Mouse (Mus musculus) liver, adult 2 months (tissue): ENCODE data around the gene Pitpna. TPM values are rescaled to one million over a fixed set of nuclear protein-coding genes. Genes with fewer than 3 reads are reported as not detected.

Experiments
- DNase-seq: peaks from one replicate; pipeline ENCODE4 v3.0.0-alpha.2; 2011; ENCODE audit warnings: low read depth, low spot score; ENCODE audit errors: extremely low read depth
- H3K27ac ChIP-seq: fragments of 200-500 bp; replicated peaks from 2 replicates; pipeline ENCODE4 v1.5.1; 2012; ENCODE audit warnings: low read depth, mild to moderate bottlenecking, control low read depth, inconsistent platforms, low read length; ENCODE audit not compliant: insufficient read depth
- H3K27me3 ChIP-seq: fragments of 200-500 bp; 2 replicates; pipeline ENCODE4 v1.6.1; 2012; ENCODE audit warnings: mild to moderate bottlenecking, moderate library complexity, low read length, inconsistent platforms; ENCODE audit not compliant: control insufficient read depth, insufficient read depth
- H3K36me3 ChIP-seq: fragments of 200-500 bp; 2 replicates; pipeline ENCODE4 v1.6.1; 2012; ENCODE audit warnings: low read length, inconsistent platforms; ENCODE audit not compliant: control insufficient read depth, insufficient read depth
- H3K4me1 ChIP-seq: fragments of 200-500 bp; 2 replicates; pipeline ENCODE4 v1.6.1; 2011; ENCODE audit warnings: low read length; ENCODE audit not compliant: control insufficient read depth, insufficient read depth
- H3K4me3 ChIP-seq: fragments of 200-500 bp; 2 replicates; pipeline ENCODE4 v1.5.1; 2011; ENCODE audit warnings: low read depth, mild to moderate bottlenecking, control low read depth, low read length, moderate library complexity; ENCODE audit not compliant: insufficient read depth
- H3K79me2 ChIP-seq: fragments of 200-500 bp; 2 replicates; pipeline ENCODE4 v1.6.1; 2012; ENCODE audit warnings: inconsistent platforms, mild to moderate bottlenecking, low read length, moderate library complexity; ENCODE audit not compliant: control insufficient read depth, insufficient read depth
- H3K9ac ChIP-seq: fragments of 200-500 bp; 2 replicates; pipeline ENCODE4 v1.6.1; 2012; ENCODE audit warnings: low read depth, mild to moderate bottlenecking, control low read depth, inconsistent platforms, low read length
- CTCF ChIP-seq: fragments of 200-500 bp; IDR thresholded peaks from 2 replicates; pipeline ENCODE4 v1.5.1; 2011; ENCODE audit warnings: low read depth, low read length, control low read depth
- POLR2A ChIP-seq: fragments of 200-500 bp; IDR thresholded peaks from 2 replicates; pipeline ENCODE4 v1.6.1; 2011; ENCODE audit warnings: low read length, control low read depth; ENCODE audit not compliant: insufficient read depth; ENCODE audit errors: extremely low read depth
- WGBS: fragments of 180-500 bp; shearing (Covaris S2); methylation state at CpG from one replicate; pipeline ENCODE4 v1.1.7; 2018; 5-methylcytosine and 5-hydroxymethylcytosine counted together
- polyA plus RNA-seq: library from polyadenylated mRNA; depleted of rRNA; stranded (reverse); fragments of >200 nt; gene quantifications from 2 replicates; pipeline ENCODE4 v1.2.3, GENCODE M21; 2012; rRNA removed
- total RNA-seq: library from RNA; depleted of rRNA; stranded (reverse); fragments of >200 nt; gene quantifications from 2 replicates; pipeline ENCODE4 v1.2.3, GENCODE M21; 2014; rRNA removed

The Pitpna gene
- total and polyA plus RNA-seq, 2 experiments: 21.0 to 28.9 TPM

DNA sequence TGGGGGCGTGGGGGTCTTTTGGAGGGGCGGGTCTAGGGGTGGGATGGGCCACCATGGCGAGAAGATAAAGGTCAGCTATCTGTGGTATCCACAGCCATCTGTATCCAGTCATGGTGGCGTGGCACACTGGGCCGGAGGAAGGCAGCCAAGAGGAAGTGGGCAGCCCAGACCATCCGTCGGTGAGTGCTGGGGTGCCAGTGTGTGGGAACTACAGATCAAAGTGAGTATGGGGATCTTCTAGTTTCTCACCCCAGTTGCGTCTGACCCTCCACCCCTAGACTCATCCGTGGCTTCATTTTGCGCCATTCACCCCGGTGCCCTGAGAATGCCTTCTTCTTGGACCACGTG is 81.9 kb downstream of the Pitpna start:
- TF ChIP-seq CTCF (no peak), POLR2A (no peak)
- Histone ChIP-seq H3K79me2 (no peaks in the 10 kb centered on the region), H3K36me3 (peaks cover 15% of the 10 kb centered on the region), H3K4me1 (no peaks in the 10 kb centered on the region), H3K4me3 (no peak overlapping the region), H3K27ac (no peak overlapping the region), H3K9ac (no peak overlapping the region), H3K27me3 (no peaks in the 10 kb centered on the region)
- 93% methylated on average over 12 of the region's 12 CpGs for WGBS
- DNase-seq: no peak

DNA sequence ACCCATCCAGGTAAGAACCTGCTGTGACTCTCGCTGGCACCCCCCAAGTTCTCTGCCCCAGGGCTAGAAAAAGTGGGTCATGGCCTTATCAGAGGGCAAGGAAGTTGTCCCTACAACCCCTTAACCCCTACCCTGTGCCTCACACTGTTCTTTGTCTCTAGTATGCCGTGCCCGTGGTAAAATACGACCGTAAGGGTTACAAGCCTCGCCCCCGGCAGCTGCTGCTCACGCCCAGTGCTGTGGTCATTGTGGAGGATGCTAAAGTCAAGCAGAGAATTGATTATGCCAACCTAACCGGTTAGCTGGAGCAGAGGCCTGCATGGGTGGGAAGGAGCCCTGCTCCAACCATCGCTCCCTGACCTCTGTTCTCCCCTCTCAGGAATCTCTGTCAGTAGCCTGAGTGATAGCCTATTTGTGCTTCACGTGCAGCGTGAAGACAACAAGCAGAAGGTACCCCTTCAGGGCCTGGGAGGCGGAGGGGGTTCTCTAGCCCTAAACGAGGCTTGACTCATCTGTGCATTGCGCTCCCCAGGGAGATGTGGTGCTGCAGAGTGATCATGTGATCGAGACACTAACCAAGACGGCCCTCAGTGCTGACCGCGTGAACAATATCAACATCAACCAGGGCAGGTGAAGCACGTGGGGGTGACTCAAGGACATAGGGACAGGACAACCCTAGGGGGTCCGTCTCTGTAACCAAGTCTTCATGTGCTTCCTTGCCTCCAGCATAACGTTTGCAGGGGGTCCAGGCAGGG is 83.7 kb downstream of the Pitpna start:
- H3K79me2 ChIP-seq: no peaks in the 10 kb centered on the region
- DNase-seq: no peak
- peaks cover 13% of the 10 kb centered on the region for H3K36me3 ChIP-seq
- H3K4me3 ChIP-seq: no peak overlapping the region
- 91% methylated on average over 22 of the region's 22 CpGs for WGBS
- no peak overlapping the region for H3K9ac ChIP-seq
- H3K27me3 ChIP-seq: no peaks in the 10 kb centered on the region
- no peaks in the 10 kb centered on the region for H3K4me1 ChIP-seq
- TF ChIP-seq POLR2A (no peak), CTCF (no peak)
- H3K27ac ChIP-seq: no peak overlapping the region

DNA sequence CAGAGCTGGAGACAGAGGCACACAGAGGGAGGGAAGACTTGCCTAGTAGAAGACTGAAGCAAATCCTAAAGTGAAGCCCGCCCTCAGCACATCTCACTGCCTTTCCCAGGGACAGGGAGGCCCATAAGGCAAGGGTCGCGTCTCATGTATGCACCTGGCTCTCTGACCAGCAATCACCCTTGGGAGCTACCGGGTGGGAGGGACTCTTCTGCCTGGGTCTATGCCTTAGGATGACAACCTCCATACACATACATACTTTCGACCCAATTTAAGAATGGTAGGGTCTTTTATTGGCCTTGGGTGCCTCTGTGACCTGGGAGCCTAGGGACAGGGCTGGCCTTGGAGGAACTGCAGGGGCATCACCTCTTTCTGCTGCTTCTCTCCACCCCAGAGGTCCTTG is 85.5 kb downstream of the Pitpna start:
- H3K36me3 ChIP-seq: peaks cover 12% of the 10 kb centered on the region
- no peak overlapping the region for H3K9ac ChIP-seq
- H3K4me3 ChIP-seq: no peak overlapping the region
- DNase-seq: no peak
- no peaks in the 10 kb centered on the region for H3K4me1 ChIP-seq
- WGBS: 94% methylated on average over 5 of the region's 5 CpGs
- H3K27ac ChIP-seq: no peak overlapping the region
- H3K27me3 ChIP-seq: no peaks in the 10 kb centered on the region
- H3K79me2 ChIP-seq: no peaks in the 10 kb centered on the region
- TF ChIP-seq CTCF (no peak), POLR2A (no peak)

DNA sequence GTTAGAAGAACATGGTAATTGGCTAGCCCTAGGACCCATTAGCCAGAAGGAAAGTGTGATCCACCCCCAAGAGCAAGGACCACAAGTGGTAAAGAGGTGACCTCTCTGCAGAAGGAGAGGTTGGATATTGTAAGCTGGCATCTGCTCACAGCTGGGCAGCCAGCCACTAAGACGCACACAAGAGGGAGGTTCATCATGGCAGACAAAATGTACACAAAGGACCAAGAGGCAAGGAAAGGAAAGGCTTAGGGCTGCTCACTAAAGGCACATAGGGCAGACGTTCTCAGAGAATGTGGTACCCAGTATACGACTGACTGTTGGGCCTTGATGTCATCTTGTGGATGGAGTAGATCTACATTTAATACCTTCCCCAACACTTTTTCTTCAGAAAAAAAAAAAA is 87.0 kb downstream of the Pitpna start:
- DNase-seq: no peak
- H3K27me3 ChIP-seq: no peaks in the 10 kb centered on the region
- H3K9ac ChIP-seq: no peak overlapping the region
- H3K4me1 ChIP-seq: no peaks in the 10 kb centered on the region
- 87% methylated on average over 3 of the region's 3 CpGs for WGBS
- peaks cover 7% of the 10 kb centered on the region; the same call in 1 of the 2 replicates for H3K79me2 ChIP-seq
- H3K27ac ChIP-seq: no peak overlapping the region
- H3K36me3 ChIP-seq: peaks cover 7% of the 10 kb centered on the region
- TF ChIP-seq CTCF: no peak
- TF ChIP-seq POLR2A: no peak
- no peak overlapping the region for H3K4me3 ChIP-seq

DNA sequence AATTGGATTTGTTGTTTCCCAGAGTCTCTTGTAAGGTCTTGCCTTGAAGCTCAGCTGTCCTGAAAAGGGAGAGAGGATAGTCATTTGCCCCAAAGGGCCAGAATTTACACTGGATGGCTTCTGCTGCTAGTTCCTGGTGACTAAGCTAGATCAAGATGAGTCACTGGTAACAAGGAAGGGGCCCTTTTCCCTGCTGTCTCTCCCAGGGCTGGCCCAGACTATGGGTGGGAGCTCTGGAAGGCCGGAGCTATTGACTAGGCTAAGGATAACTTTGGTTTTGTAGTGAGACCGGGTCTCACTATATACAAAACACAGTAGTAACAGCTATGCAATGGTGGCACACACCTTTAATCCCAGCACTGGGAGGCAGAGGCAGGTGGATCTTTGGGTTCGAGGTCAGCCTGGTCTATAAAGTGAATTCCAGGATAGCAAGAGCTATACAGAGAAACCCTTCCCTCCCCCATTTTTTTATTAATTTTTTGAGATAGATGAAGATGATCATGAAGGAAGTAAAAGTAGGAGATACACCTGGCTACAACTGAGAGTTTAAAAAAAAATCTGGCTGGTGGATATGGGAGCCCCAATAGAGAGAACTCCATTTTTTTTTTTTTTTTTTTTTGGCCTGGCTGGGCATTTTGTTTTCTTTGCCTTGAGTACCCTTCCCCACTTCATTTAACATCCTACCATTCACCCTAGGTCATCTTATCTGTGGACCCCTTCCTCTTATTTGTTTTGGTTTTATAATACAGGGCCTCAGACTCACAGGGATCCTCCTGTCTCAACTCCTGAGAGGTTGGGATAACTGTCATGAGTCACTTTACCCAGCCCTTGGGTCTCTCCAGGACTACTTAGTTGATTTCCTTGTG is 90.2 kb downstream of the Pitpna start:
- 90% methylated on average over 3 of the region's 3 CpGs for WGBS
- no peak overlapping the region for H3K4me3 ChIP-seq
- TF ChIP-seq CTCF: no peak
- TF ChIP-seq POLR2A: no peak

More for the DNA sequence above, 90.2 kb downstream of the Pitpna start:
- H3K4me1 ChIP-seq: peaks cover 8% of the 10 kb centered on the region; the same call in 1 of the 2 replicates
- H3K27me3 ChIP-seq: no peaks in the 10 kb centered on the region
- peaks cover 21% of the 10 kb centered on the region; the same call in 1 of the 2 replicates for H3K79me2 ChIP-seq
- no peak for DNase-seq
- H3K36me3 ChIP-seq: peaks cover 4% of the 10 kb centered on the region; the same call in 1 of the 2 replicates
- no peak overlapping the region; the same call in 1 of the 2 replicates for H3K27ac ChIP-seq
- 0 out of 2 replicates have a peak overlapping the region, but pooled peaks have one; percentile 38 for H3K9ac ChIP-seq

Other genes with a start within 250 kb of the Pitpna start
- 19.9 and 21.4 TPM in 2 replicates for gene Rpa1, start 239.8 kb upstream of the Pitpna start, total RNA-seq
- gene Rpa1, start 239.8 kb upstream of the Pitpna start, polyA plus RNA-seq: 10.3 and 10.5 TPM in 2 replicates
- gene Smyd4, start 239.7 kb upstream of the Pitpna start, total RNA-seq: 1.8 and 2.5 TPM in 2 replicates
- 0.93 and 1.1 TPM in 2 replicates for gene Smyd4, start 239.7 kb upstream of the Pitpna start, polyA plus RNA-seq
- gene Serpinf1, start 165.4 kb upstream of the Pitpna start, total RNA-seq: 810 and 1,243 TPM in 2 replicates
- gene Serpinf1, start 165.4 kb upstream of the Pitpna start, polyA plus RNA-seq: 891 and 972 TPM in 2 replicates
- 687 and 824 TPM in 2 replicates for gene Serpinf2, start 148.5 kb upstream of the Pitpna start, total RNA-seq
- 1,567 and 1,654 TPM in 2 replicates for gene Serpinf2, start 148.5 kb upstream of the Pitpna start, polyA plus RNA-seq
- 14.4 and 30.4 TPM in 2 replicates for gene Wdr81, start 133.4 kb upstream of the Pitpna start, total RNA-seq
- gene Wdr81, start 133.4 kb upstream of the Pitpna start, polyA plus RNA-seq: 20.3 and 21.5 TPM in 2 replicates
- 121 and 238 TPM in 2 replicates for gene Tlcd2, start 126.4 kb upstream of the Pitpna start, total RNA-seq
- 237 and 265 TPM in 2 replicates for gene Tlcd2, start 126.4 kb upstream of the Pitpna start, polyA plus RNA-seq
- gene Prpf8, start 101.3 kb upstream of the Pitpna start, total RNA-seq: 72.8 and 102 TPM in 2 replicates
- gene Prpf8, start 101.3 kb upstream of the Pitpna start, polyA plus RNA-seq: 59.4 and 63.3 TPM in 2 replicates
- 23.0 and 27.9 TPM in 2 replicates for gene Rilp, start 78.0 kb upstream of the Pitpna start, total RNA-seq
- 29.8 and 32.6 TPM in 2 replicates for gene Rilp, start 78.0 kb upstream of the Pitpna start, polyA plus RNA-seq
- 5.8 and 7.5 TPM in 2 replicates for gene Scarf1, start 74.6 kb upstream of the Pitpna start, total RNA-seq
- gene Scarf1, start 74.6 kb upstream of the Pitpna start, polyA plus RNA-seq: 10.3 and 16.9 TPM in 2 replicates
- 4.1 and 8.9 TPM in 2 replicates for gene Slc43a2, start 56.4 kb upstream of the Pitpna start, total RNA-seq
- 5.2 and 8.0 TPM in 2 replicates for gene Slc43a2, start 56.4 kb upstream of the Pitpna start, polyA plus RNA-seq
- gene Inpp5k, start 42.9 kb downstream of the Pitpna start, total RNA-seq: 12.3 and 13.4 TPM in 2 replicates
- gene Inpp5k, start 42.9 kb downstream of the Pitpna start, polyA plus RNA-seq: 12.2 and 17.2 TPM in 2 replicates
- gene Myo1c, start 62.4 kb downstream of the Pitpna start, total RNA-seq: 15.6 and 17.9 TPM in 2 replicates
- 17.0 and 21.5 TPM in 2 replicates for gene Myo1c, start 62.4 kb downstream of the Pitpna start, polyA plus RNA-seq
- 50.5 and 51.1 TPM in 2 replicates for gene Crk, start 91.2 kb downstream of the Pitpna start, total RNA-seq
- 47.7 and 57.5 TPM in 2 replicates for gene Crk, start 91.2 kb downstream of the Pitpna start, polyA plus RNA-seq
- gene Ywhae, start 144.8 kb downstream of the Pitpna start, total RNA-seq: 74.6 and 87.7 TPM in 2 replicates
- 90.7 and 96.7 TPM in 2 replicates for gene Ywhae, start 144.8 kb downstream of the Pitpna start, polyA plus RNA-seq
- 0.09 and 0.13 TPM in 2 replicates for gene Doc2b, start 208.0 kb downstream of the Pitpna start, total RNA-seq
- gene Doc2b, start 208.0 kb downstream of the Pitpna start, polyA plus RNA-seq: 0.05 and 0.07 TPM in 2 replicates